Mouse (Mus musculus): ENCODE measurements around the gene Abcf2.

- no peak for TF ChIP-seq POLR2A (IDR thresholded peaks at IDR 0.05; ENCODE audit: extremely low read depth, insufficient read depth, low read length)
- TF ChIP-seq CTCF (IDR thresholded peaks at IDR 0.05; ENCODE audit: low read depth, low read length), result no peak
Measured at GRCm38 (mm10) chr5:24597901-24598569, 20.8 kb upstream of the Abcf2 start.
